Mouse (Mus musculus) forebrain, embryonic 13.5 days (tissue): ENCODE results near the gene Kif12. TPM values are rescaled to one million over a fixed set of nuclear protein-coding genes. Genes with fewer than 3 reads are reported as not detected.

Experiments used
- ATAC-seq: fragments of 200-750 bp; cut with Nextera tagmentation; 2 replicates; pipeline ENCODE4 v1.8.0; 2017
- H3K27ac ChIP-seq: fragments of 300-500 bp; sonication (generic); 2 replicates; pipeline ENCODE4 v1.5.1; 2015; ENCODE audit warnings: inconsistent platforms, mild to moderate bottlenecking, moderate library complexity
- H3K27me3 ChIP-seq: fragments of 300-500 bp; sonication (generic); 2 replicates; pipeline ENCODE4 v1.6.1; 2015; ENCODE audit warnings: mild to moderate bottlenecking, inconsistent platforms
- H3K36me3 ChIP-seq: fragments of 300-500 bp; sonication (generic); 2 replicates; pipeline ENCODE4 v1.6.1; 2015; ENCODE audit warnings: mild to moderate bottlenecking, inconsistent platforms; ENCODE audit not compliant: poor library complexity, severe bottlenecking
- H3K4me1 ChIP-seq: fragments of 300-500 bp; sonication (generic); 2 replicates; pipeline ENCODE4 v1.6.1; 2015; ENCODE audit warnings: inconsistent platforms
- H3K4me2 ChIP-seq: fragments of 300-500 bp; sonication (generic); 2 replicates; pipeline ENCODE4 v1.6.1; 2015; ENCODE audit warnings: inconsistent platforms, mild to moderate bottlenecking, moderate library complexity
- H3K4me3 ChIP-seq: fragments of 300-500 bp; sonication (generic); 2 replicates; pipeline ENCODE4 v1.5.1; 2015; ENCODE audit warnings: mild to moderate bottlenecking, inconsistent platforms
- H3K9ac ChIP-seq: fragments of 300-500 bp; sonication (generic); 2 replicates; pipeline ENCODE4 v1.6.1; 2015; ENCODE audit warnings: mild to moderate bottlenecking, inconsistent platforms
- H3K9me3 ChIP-seq: fragments of 300-500 bp; sonication (generic); replicated peaks from 2 replicates; pipeline ENCODE4 v1.6.1; 2016; ENCODE audit warnings: inconsistent platforms
- WGBS: fragments of 180-500 bp; shearing (Covaris S2); methylation state at CpG from one replicate; pipeline ENCODE4 v1.1.7; 2015; 5-methylcytosine and 5-hydroxymethylcytosine counted together
- polyA plus RNA-seq: library from polyadenylated mRNA; unstranded; fragments of >200 nt; fragmentation: Nextera tagmentation; extraction: Ambion mirVana; gene quantifications from 2 replicates; pipeline ENCODE4 v1.2.1, GENCODE M21; 2015

Gene Kif12
- polyA plus RNA-seq, 1 experiment from 2014 or later, result not detected

GRCm38 (mm10) chr4:63155596-63155995 is 16.3 kb downstream of the Kif12 start:
- no peak for ATAC-seq
- Histone ChIP-seq H3K9ac (no peak overlapping the region), H3K27ac (no peak overlapping the region), H3K4me2 (no peak overlapping the region), H3K27me3 (no peaks in the 10 kb centered on the region), H3K9me3 (no peaks in the 10 kb centered on the region), H3K4me1 (no peaks in the 10 kb centered on the region), H3K36me3 (no peaks in the 10 kb centered on the region), H3K4me3 (no peak overlapping the region)
- WGBS, result 67% methylated on average over 2 of the region's 2 CpGs

- 61% methylated on average over 5 of the region's 5 CpGs for WGBS
- Histone ChIP-seq H3K4me3 (no peak within 1 kb of the TSS), H3K36me3 (no peaks in the 10 kb centered on the region), H3K4me2 (no peak within 1 kb of the TSS), H3K27ac (no peak within 1 kb of the TSS), H3K9ac (no peak within 1 kb of the TSS), H3K9me3 (no peaks in the 10 kb centered on the region), H3K4me1 (no peaks in the 10 kb centered on the region), H3K27me3 (no peaks in the 10 kb centered on the region)
- no peak for ATAC-seq
Observed at GRCm38 (mm10) chr4:63154699-63155098, 17.2 kb downstream of the Kif12 start, which contains the start of gene Ambp. TSS of gene Ambp (minus strand) at chr4:63154799.

- ATAC-seq, result no peak
- Histone ChIP-seq H3K27me3 (no peaks in the 10 kb centered on the region), H3K4me1 (no peaks in the 10 kb centered on the region), H3K4me3 (no peak overlapping the region), H3K27ac (no peak overlapping the region), H3K9ac (no peak overlapping the region), H3K9me3 (no peaks in the 10 kb centered on the region), H3K36me3 (no peaks in the 10 kb centered on the region), H3K4me2 (no peak overlapping the region)
- 76% methylated on average over 4 of the region's 4 CpGs for WGBS
Observed at GRCm38 (mm10) chr4:63154028-63154427, 17.9 kb downstream of the Kif12 start.

GRCm38 (mm10) chr4:63151127-63151526 is 20.8 kb downstream of the Kif12 start:
- Histone ChIP-seq H3K4me3 (no peak overlapping the region), H3K36me3 (no peaks in the 10 kb centered on the region), H3K4me2 (no peak overlapping the region), H3K9ac (no peak overlapping the region), H3K27me3 (no peaks in the 10 kb centered on the region), H3K4me1 (no peaks in the 10 kb centered on the region), H3K27ac (no peak overlapping the region), H3K9me3 (peaks cover 9% of the 10 kb centered on the region; the same call in 1 of the 2 replicates)
- ATAC-seq, result peak; percentile 27; the same call in 1 of the 2 replicates
- WGBS, result 90% methylated on average over 6 of the region's 6 CpGs

- ATAC-seq, result no peak
- no peaks in the 10 kb centered on the region for H3K4me1 ChIP-seq
- H3K4me3 ChIP-seq, result no peak overlapping the region
- H3K9me3 ChIP-seq, result peaks cover 13% of the 10 kb centered on the region; the same call in 1 of the 2 replicates
- H3K27me3 ChIP-seq, result no peaks in the 10 kb centered on the region
- WGBS, result 94% methylated on average over 6 of the region's 6 CpGs
- H3K9ac ChIP-seq, result no peak overlapping the region
- H3K4me2 ChIP-seq, result no peak overlapping the region
- H3K36me3 ChIP-seq, result no peaks in the 10 kb centered on the region
- no peak overlapping the region for H3K27ac ChIP-seq
Observed at GRCm38 (mm10) chr4:63147268-63147667, 24.7 kb downstream of the Kif12 start.

GRCm38 (mm10) chr4:63129891-63130624 is 41.9 kb downstream of the Kif12 start:
- Histone ChIP-seq H3K27me3 (no peaks in the 10 kb centered on the region), H3K4me1 (no peaks in the 10 kb centered on the region), H3K9me3 (no peaks in the 10 kb centered on the region), H3K4me2 (no peak overlapping the region), H3K9ac (no peak overlapping the region), H3K4me3 (no peak overlapping the region), H3K36me3 (peaks cover 32% of the 10 kb centered on the region), H3K27ac (no peak overlapping the region)
- 90% methylated on average over 5 of the region's 5 CpGs for WGBS
- no peak for ATAC-seq

GRCm38 (mm10) chr4:63124861-63125466 is 47.0 kb downstream of the Kif12 start:
- Histone ChIP-seq H3K4me1 (no peaks in the 10 kb centered on the region), H3K27ac (0 out of 2 replicates have a peak overlapping the region, but pooled peaks have one; percentile 35), H3K4me2 (no peak overlapping the region), H3K4me3 (no peak overlapping the region), H3K9ac (no peak overlapping the region), H3K27me3 (no peaks in the 10 kb centered on the region), H3K9me3 (no peaks in the 10 kb centered on the region; the same call in 1 of the 2 replicates), H3K36me3 (peaks cover 31% of the 10 kb centered on the region)
- 17% methylated on average over 8 of the region's 8 CpGs for WGBS
- ATAC-seq, result no peak

GRCm38 (mm10) chr4:63118639-63119437 is 53.1 kb downstream of the Kif12 start:
- no peak overlapping the region for H3K27ac ChIP-seq
- H3K9ac ChIP-seq, result no peak overlapping the region
- no peaks in the 10 kb centered on the region; the same call in 1 of the 2 replicates for H3K9me3 ChIP-seq
- no peak overlapping the region for H3K4me3 ChIP-seq
- peak; percentile 93 for ATAC-seq
- H3K4me2 ChIP-seq, result no peak overlapping the region
- H3K27me3 ChIP-seq, result no peaks in the 10 kb centered on the region
- H3K36me3 ChIP-seq, result peaks cover 55% of the 10 kb centered on the region
- 90% methylated on average over 5 of the region's 5 CpGs for WGBS
- H3K4me1 ChIP-seq, result no peaks in the 10 kb centered on the region

Other genes with a start within 250 kb of the Kif12 start
- 21.7 and 25.2 TPM in 2 replicates for gene Zfp618, start 206.6 kb downstream of the Kif12 start, polyA plus RNA-seq
- gene Ambp, start 17.3 kb downstream of the Kif12 start, polyA plus RNA-seq, result 0.22 and 2.2 TPM in 2 replicates
- 0.85 and 1.6 TPM in 2 replicates for gene Col27a1, start 41.9 kb upstream of the Kif12 start, polyA plus RNA-seq
- not detected in 2 replicates for gene Orm1, start 172.4 kb upstream of the Kif12 start, polyA plus RNA-seq
- not detected in 2 replicates for gene Orm3, start 184.0 kb upstream of the Kif12 start, polyA plus RNA-seq
- gene Orm2, start 190.3 kb upstream of the Kif12 start, polyA plus RNA-seq, result not detected in 2 replicates
- gene Akna, start 231.2 kb upstream of the Kif12 start, polyA plus RNA-seq, result 21.7 and 23.1 TPM in 2 replicates